Mouse (Mus musculus) myocyte (in vitro differentiated cells): Measurements from ENCODE around the gene Ncor2. TPM values are rescaled to one million over a fixed set of nuclear protein-coding genes. Genes with fewer than 3 reads are reported as not detected.

Source experiments
- H3K27me3 ChIP-seq: one replicate; pipeline ENCODE4 v1.6.1; 2011; ENCODE audit not compliant: control insufficient read depth, insufficient read depth, insufficient read length
- H3K36me3 ChIP-seq: one replicate; pipeline ENCODE4 v1.6.1; 2011; ENCODE audit not compliant: control insufficient read depth, insufficient read depth
- H3K4me2 ChIP-seq: one replicate; pipeline ENCODE4 v1.6.1; 2011; ENCODE audit warnings: low read depth, control low read depth
- H3K4me3 ChIP-seq: one replicate; pipeline ENCODE4 v1.5.1; 2011; ENCODE audit warnings: mild to moderate bottlenecking, control low read depth, moderate library complexity
- H3K79me2 ChIP-seq: one replicate; pipeline ENCODE4 v1.6.1; 2011; ENCODE audit not compliant: control insufficient read depth, insufficient read depth
- H3ac ChIP-seq: one replicate; pipeline ENCODE4 v1.6.1; 2011; ENCODE audit not compliant: control insufficient read depth, insufficient read length
- CEBPB ChIP-seq: IDR thresholded peaks from 2 replicates; pipeline ENCODE4 v1.6.1; 2011; ENCODE audit warnings: mild to moderate bottlenecking, moderate library complexity; ENCODE audit not compliant: poor library complexity, insufficient read depth, severe bottlenecking
- E2F4 ChIP-seq: IDR thresholded peaks from one replicate; pipeline ENCODE4 v1.6.1; 2011; ENCODE audit warnings: mild to moderate bottlenecking, control low read depth, moderate library complexity; ENCODE audit not compliant: insufficient read depth
- MAX ChIP-seq: IDR thresholded peaks from one replicate; pipeline ENCODE4 v1.6.1; 2011; ENCODE audit warnings: low read depth, mild to moderate bottlenecking, control low read depth
- MYOD1 ChIP-seq, 3 experiments: IDR thresholded peaks; one replicate each; pipeline ENCODE4 v1.6.1; 2011; ENCODE audit warnings: control low read depth in 2 of 3, low read depth in 2 of 3, mild to moderate bottlenecking in 2 of 3, moderate library complexity in 1 of 3; ENCODE audit not compliant: insufficient read length in 2 of 3, control insufficient read depth in 1 of 3
- MYOG ChIP-seq, 3 experiments: IDR thresholded peaks; one replicate each; pipeline ENCODE4 v1.6.1; 2011; ENCODE audit warnings: control low read depth in 2 of 3, low read depth in 2 of 3, mild to moderate bottlenecking in 2 of 3; ENCODE audit not compliant: insufficient read length in 2 of 3, control insufficient read depth in 1 of 3, insufficient read depth in 1 of 3
- POLR2A ChIP-seq: IDR thresholded peaks from one replicate; pipeline ENCODE4 v1.6.1; 2011; ENCODE audit warnings: low read depth, mild to moderate bottlenecking, control low read depth, moderate library complexity; ENCODE audit not compliant: insufficient read length
- POLR2AphosphoS2 ChIP-seq: IDR thresholded peaks from one replicate; pipeline ENCODE4 v1.6.1; 2011; ENCODE audit warnings: low read depth, control low read depth; ENCODE audit not compliant: insufficient read length
- REST ChIP-seq: IDR thresholded peaks from one replicate; pipeline ENCODE4 v1.6.1; 2011; ENCODE audit warnings: mild to moderate bottlenecking, control low read depth, moderate library complexity; ENCODE audit not compliant: insufficient read depth, insufficient read length
- SRF ChIP-seq: IDR thresholded peaks from one replicate; pipeline ENCODE4 v1.6.1; 2011; ENCODE audit warnings: low read depth; ENCODE audit not compliant: control insufficient read depth, insufficient read length
- TCF12 ChIP-seq: IDR thresholded peaks from one replicate; pipeline ENCODE4 v1.6.1; 2011; ENCODE audit warnings: mild to moderate bottlenecking, control low read depth; ENCODE audit not compliant: poor library complexity, insufficient read depth, severe bottlenecking
- TCF3 ChIP-seq: IDR thresholded peaks from one replicate; pipeline ENCODE4 v1.6.1; 2011; ENCODE audit warnings: low read depth, control low read depth; ENCODE audit not compliant: insufficient read length
- USF1 ChIP-seq: IDR thresholded peaks from one replicate; pipeline ENCODE4 v1.6.1; 2011; ENCODE audit warnings: low read depth, mild to moderate bottlenecking, control low read depth, moderate library complexity
- polyA plus RNA-seq: library from polyadenylated mRNA; unstranded; fragments of >200 nt; fragmentation: generic; extraction: Trizol; gene quantifications from one replicate; pipeline ENCODE4 v1.2.1, GENCODE M21; 2012; ENCODE audit warnings: missing spikeins

Gene Ncor2
- polyA plus RNA-seq, 1 experiment, result 127 TPM

DNA sequence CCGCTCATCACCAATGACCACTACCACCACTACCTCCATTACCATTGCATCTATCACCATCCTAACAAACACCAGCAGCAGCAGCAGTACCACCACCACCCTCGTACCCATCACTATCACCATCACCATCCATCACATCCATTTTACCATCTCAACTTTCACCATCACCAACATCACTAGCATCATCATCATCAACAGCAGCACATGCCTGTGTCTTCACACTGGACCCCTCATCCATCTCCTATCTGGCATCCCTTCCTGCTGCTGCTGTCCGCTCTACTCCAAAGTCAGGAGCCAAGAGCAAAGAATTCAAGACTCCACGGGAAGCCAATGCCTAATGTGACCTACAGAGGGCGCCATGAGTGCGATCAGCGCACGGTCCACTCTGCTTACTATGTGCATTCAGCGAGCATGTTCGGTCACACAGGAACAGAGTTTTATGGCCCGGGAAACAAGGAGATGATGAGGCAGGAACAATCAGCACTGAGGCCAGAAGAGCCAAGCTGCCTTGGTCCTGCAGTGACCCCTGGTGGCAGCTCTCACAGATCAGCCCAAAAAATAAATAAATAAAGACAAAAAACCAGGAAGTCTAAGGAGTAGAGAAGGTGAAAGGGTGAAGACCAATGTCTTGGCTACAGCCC, 71.9 kb downstream of the Ncor2 start:
- Histone ChIP-seq H3K4me2 (peak overlapping the region; percentile 43), H3K36me3 (peaks cover 23% of the 10 kb centered on the region), H3K4me3 (no peak overlapping the region), H3K27me3 (no peaks in the 10 kb centered on the region), H3K79me2 (peaks cover 21% of the 10 kb centered on the region), H3ac (no peak overlapping the region)
- TF ChIP-seq REST (no peak), E2F4 (no peak), POLR2A (no peak), MAX (no peak), MYOG (IDR thresholded peaks at IDR 0.05; ENCODE audit: control insufficient read depth in 1 of 3, insufficient read depth in 1 of 3, insufficient read length in 2 of 3, low read depth in 2 of 3) (no peak), CEBPB (no peak), TCF3 (no peak), USF1 (no peak), MYOD1 (IDR thresholded peaks at IDR 0.05; ENCODE audit: control insufficient read depth in 1 of 3, insufficient read length in 2 of 3, low read depth in 2 of 3) (no peak), SRF (no peak), TCF12 (no peak), POLR2AphosphoS2 (no peak)

DNA sequence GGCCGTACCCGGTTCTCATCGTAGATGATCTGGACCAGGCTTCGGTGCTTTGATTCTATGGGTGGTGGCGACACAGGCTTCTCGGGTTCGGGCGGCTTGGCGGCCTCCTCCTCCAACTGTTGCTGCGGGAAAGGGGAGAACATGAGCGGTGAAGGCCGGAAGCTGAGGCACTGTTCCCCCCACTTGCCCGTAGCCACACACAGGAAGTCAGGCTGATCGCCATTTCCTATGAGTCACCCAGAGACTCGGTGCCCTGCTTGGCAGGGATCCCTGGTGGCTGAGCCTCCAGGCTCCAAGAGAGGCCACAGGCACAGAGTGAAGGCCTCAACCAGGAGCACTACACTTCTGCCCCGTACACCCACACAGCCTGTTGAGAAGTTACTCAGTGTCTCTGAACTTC, 72.8 kb downstream of the Ncor2 start:
- Histone ChIP-seq H3ac (no peak overlapping the region), H3K79me2 (peaks cover 26% of the 10 kb centered on the region), H3K4me3 (no peak overlapping the region), H3K36me3 (peaks cover 23% of the 10 kb centered on the region), H3K4me2 (peak overlapping the region; percentile 51), H3K27me3 (no peaks in the 10 kb centered on the region)
- peak in 1 of 3 experiments; percentile 57 for TF ChIP-seq MYOG (IDR thresholded peaks at IDR 0.05; ENCODE audit: control insufficient read depth in 1 of 3, insufficient read depth in 1 of 3, insufficient read length in 2 of 3, low read depth in 2 of 3)
- TF ChIP-seq MYOD1 (IDR thresholded peaks at IDR 0.05; ENCODE audit: control insufficient read depth in 1 of 3, insufficient read length in 2 of 3, low read depth in 2 of 3), result no peak

DNA sequence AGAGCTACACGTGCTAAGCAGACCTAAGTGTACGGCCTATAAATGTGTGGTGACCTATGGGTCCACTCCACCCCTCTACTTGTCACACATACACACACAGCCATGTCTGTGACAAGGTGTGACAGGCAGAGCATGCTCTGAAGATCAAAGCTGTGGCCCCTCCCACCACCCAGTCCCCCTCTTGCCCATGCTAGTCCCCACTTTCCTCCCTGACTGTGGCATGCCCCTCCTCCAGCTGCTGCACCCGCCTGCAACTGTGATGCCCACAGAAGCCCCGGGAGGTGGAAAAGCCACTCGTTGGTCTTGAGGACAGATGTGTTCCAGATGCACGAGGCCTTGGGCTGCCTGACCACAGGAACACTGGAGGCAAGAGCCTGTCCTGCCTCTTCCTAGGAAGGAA, 74.2 kb downstream of the Ncor2 start:
- Histone ChIP-seq H3K27me3 (no peaks in the 10 kb centered on the region), H3ac (no peak overlapping the region), H3K4me2 (no peak overlapping the region), H3K4me3 (no peak overlapping the region), H3K79me2 (peaks cover 29% of the 10 kb centered on the region), H3K36me3 (peaks cover 30% of the 10 kb centered on the region)
- TF ChIP-seq MAX (no peak), TCF12 (no peak), MYOG (IDR thresholded peaks at IDR 0.05; ENCODE audit: control insufficient read depth in 1 of 3, insufficient read depth in 1 of 3, insufficient read length in 2 of 3, low read depth in 2 of 3) (no peak)

DNA sequence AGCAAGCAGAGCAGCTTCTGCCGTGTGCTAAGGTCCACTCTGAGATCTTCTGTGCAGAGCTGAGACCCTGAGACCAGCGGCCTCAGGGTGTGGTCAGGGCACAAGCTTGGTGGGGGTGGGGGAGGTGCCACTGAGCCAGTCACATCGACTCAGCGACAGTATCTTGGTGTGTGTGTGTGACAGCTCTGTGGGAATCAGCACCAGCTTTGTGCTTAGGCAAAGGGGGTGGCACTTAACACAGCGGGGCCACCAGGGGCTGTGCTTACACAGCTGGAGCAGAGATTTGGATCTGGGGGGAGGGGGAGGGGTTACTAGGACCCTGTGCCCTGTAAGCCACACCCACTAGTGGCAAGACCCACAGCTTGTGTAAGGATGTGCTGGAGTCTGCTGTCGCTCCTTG, 75.6 kb downstream of the Ncor2 start:
- TF ChIP-seq CEBPB (no peak), POLR2AphosphoS2 (no peak), MYOG (IDR thresholded peaks at IDR 0.05; ENCODE audit: control insufficient read depth in 1 of 3, insufficient read depth in 1 of 3, insufficient read length in 2 of 3, low read depth in 2 of 3) (no peak), TCF12 (no peak), POLR2A (no peak)
- H3K36me3 ChIP-seq, result peaks cover 33% of the 10 kb centered on the region
- no peak overlapping the region for H3K4me3 ChIP-seq
- no peaks in the 10 kb centered on the region for H3K27me3 ChIP-seq
- H3K79me2 ChIP-seq, result peaks cover 29% of the 10 kb centered on the region
- no peak overlapping the region for H3K4me2 ChIP-seq
- no peak overlapping the region for H3ac ChIP-seq

DNA sequence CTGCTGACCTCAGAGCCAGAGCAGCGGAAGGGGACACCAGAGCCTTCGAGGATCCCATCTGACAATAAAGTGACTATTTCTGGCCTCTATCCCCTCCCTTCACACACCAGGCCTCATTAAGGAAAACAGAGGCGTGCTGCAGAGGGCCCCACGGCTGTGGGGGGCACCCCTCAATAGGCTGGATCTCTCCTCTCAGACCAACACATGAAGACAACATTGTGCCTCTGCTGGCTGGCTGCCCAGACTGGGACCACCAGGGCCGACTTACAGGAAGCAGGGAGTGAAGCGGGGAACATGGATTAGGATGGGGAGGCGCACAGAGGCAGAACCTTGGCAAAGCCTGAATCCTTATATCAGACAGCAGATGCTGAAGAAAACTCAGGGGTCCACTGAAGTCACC, 76.1 kb downstream of the Ncor2 start:
- H3K4me2 ChIP-seq, result no peak overlapping the region

DNA sequence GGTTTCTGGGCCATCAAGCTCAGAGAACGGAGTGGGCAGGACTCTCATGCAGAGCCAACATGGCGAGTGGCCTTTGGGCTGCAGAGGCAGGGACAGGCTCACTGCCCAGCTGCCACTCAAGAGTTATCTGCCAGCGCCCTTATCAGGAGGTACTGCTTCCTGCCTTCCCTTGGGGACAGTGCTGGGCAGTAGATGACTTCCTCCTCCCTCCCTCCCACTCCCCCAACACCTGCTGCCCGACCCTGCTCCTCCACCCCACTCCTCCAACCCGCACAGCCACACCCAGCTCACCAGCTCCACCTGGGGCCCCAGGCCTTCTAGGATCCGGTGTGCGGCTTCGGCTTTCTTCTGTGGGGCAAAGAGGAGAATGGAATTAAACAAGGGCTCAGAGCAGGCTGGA, 76.7 kb downstream of the Ncor2 start:
- no peak overlapping the region for H3K4me3 ChIP-seq
- H3K4me2 ChIP-seq, result no peak overlapping the region

More for the DNA sequence above, 76.1 kb downstream of the Ncor2 start:
- no peak overlapping the region for H3ac ChIP-seq
- no peaks in the 10 kb centered on the region for H3K27me3 ChIP-seq
- TF ChIP-seq TCF3 (no peak), TCF12 (no peak)
- H3K79me2 ChIP-seq, result peaks cover 26% of the 10 kb centered on the region
- H3K36me3 ChIP-seq, result peaks cover 33% of the 10 kb centered on the region
- H3K4me3 ChIP-seq, result no peak overlapping the region

More for the DNA sequence above, 76.7 kb downstream of the Ncor2 start:
- H3ac ChIP-seq, result no peak overlapping the region
- H3K36me3 ChIP-seq, result peaks cover 33% of the 10 kb centered on the region
- TF ChIP-seq MAX (no peak), MYOD1 (IDR thresholded peaks at IDR 0.05; ENCODE audit: control insufficient read depth in 1 of 3, insufficient read length in 2 of 3, low read depth in 2 of 3) (peak in 1 of 3 experiments; percentile 30), E2F4 (no peak), SRF (no peak)
- H3K79me2 ChIP-seq, result peaks cover 23% of the 10 kb centered on the region
- H3K27me3 ChIP-seq, result no peaks in the 10 kb centered on the region
